Mouse (Mus musculus): Measurements from ENCODE around the gene Gjb2. TPM values are rescaled to one million over a fixed set of nuclear protein-coding genes. Genes with fewer than 3 reads are reported as not detected.

Gjb2 gene
- total and polyA plus RNA-seq, 2 experiments from 2014 or later = 9.9 to 19.1 TPM

GRCm38 (mm10) chr14:57103121-57103520 is 1.4 kb downstream of the Gjb2 start:
- no peak overlapping the region for H3K27ac ChIP-seq
- 71% methylated on average over 6 of the region's 6 CpGs for WGBS
- DNase-seq (ENCODE audit: low spot score) (no peak), ATAC-seq (no peak)
- H3K4me1 ChIP-seq (ENCODE audit: insufficient read depth, low read length) = no peaks in the 10 kb centered on the region
- H3K4me2 ChIP-seq (ENCODE audit: low read depth, low read length) = no peak overlapping the region
- TF ChIP-seq CTCF (IDR thresholded peaks at IDR 0.05; ENCODE audit: low read depth) = no peak
- no peaks in the 10 kb centered on the region for H3K9me3 ChIP-seq (ENCODE audit: low read length)
- H3K9ac ChIP-seq (replicated peaks; ENCODE audit: low read length) = no peak overlapping the region
- H3K36me3 ChIP-seq (ENCODE audit: insufficient read depth, low read length) = no peaks in the 10 kb centered on the region
- peaks cover 40% of the 10 kb centered on the region for H3K27me3 ChIP-seq (ENCODE audit: insufficient read depth, low read length)
- no peak overlapping the region for H3K4me3 ChIP-seq (ENCODE audit: low read length)

GRCm38 (mm10) chr14:57101623-57102022 is 2.9 kb downstream of the Gjb2 start:
- WGBS = 90% methylated on average over 7 of the region's 7 CpGs
- ATAC-seq (no peak), DNase-seq (ENCODE audit: low spot score) (no peak)
- Histone ChIP-seq H3K4me1 (ENCODE audit: insufficient read depth, low read length) (no peaks in the 10 kb centered on the region), H3K27me3 (ENCODE audit: insufficient read depth, low read length) (peaks cover 31% of the 10 kb centered on the region), H3K36me3 (ENCODE audit: insufficient read depth, low read length) (no peaks in the 10 kb centered on the region), H3K9ac (replicated peaks; ENCODE audit: low read length) (no peak overlapping the region), H3K4me3 (ENCODE audit: low read length) (no peak overlapping the region), H3K4me2 (ENCODE audit: low read depth, low read length) (no peak overlapping the region), H3K9me3 (ENCODE audit: low read length) (no peaks in the 10 kb centered on the region), H3K27ac (no peak overlapping the region)
- TF ChIP-seq CTCF (IDR thresholded peaks at IDR 0.05; ENCODE audit: low read depth) = no peak

- Histone ChIP-seq H3K4me2 (ENCODE audit: low read depth, low read length) (no peak overlapping the region), H3K27me3 (ENCODE audit: insufficient read depth, low read length) (no peaks in the 10 kb centered on the region), H3K9ac (replicated peaks; ENCODE audit: low read length) (no peak overlapping the region), H3K36me3 (ENCODE audit: insufficient read depth, low read length) (no peaks in the 10 kb centered on the region), H3K27ac (no peak overlapping the region), H3K9me3 (ENCODE audit: low read length) (no peaks in the 10 kb centered on the region), H3K4me3 (ENCODE audit: low read length) (no peak overlapping the region), H3K4me1 (ENCODE audit: insufficient read depth, low read length) (no peaks in the 10 kb centered on the region)
- TF ChIP-seq CTCF (IDR thresholded peaks at IDR 0.05; ENCODE audit: low read depth) = no peak
- DNase-seq (ENCODE audit: low spot score) (no peak), ATAC-seq (no peak)
- 72% methylated on average over 4 of the region's 4 CpGs for WGBS
These were observed 8.6 kb downstream of the Gjb2 start for GRCm38 (mm10) chr14:57095855-57096254.

GRCm38 (mm10) chr14:57093029-57093428 is 11.5 kb downstream of the Gjb2 start:
- H3K36me3 ChIP-seq (ENCODE audit: insufficient read depth, low read length) = no peaks in the 10 kb centered on the region
- no peak overlapping the region for H3K27ac ChIP-seq
- no peak overlapping the region for H3K4me2 ChIP-seq (ENCODE audit: low read depth, low read length)
- no peaks in the 10 kb centered on the region for H3K27me3 ChIP-seq (ENCODE audit: insufficient read depth, low read length)
- no peak overlapping the region for H3K4me3 ChIP-seq (ENCODE audit: low read length)
- WGBS = 9% methylated on average over 7 of the region's 8 CpGs
- no peaks in the 10 kb centered on the region for H3K9me3 ChIP-seq (ENCODE audit: low read length)
- peak; percentile 55 for DNase-seq (ENCODE audit: low spot score)
- no peak overlapping the region for H3K9ac ChIP-seq (replicated peaks; ENCODE audit: low read length)
- ATAC-seq = no peak
- TF ChIP-seq CTCF (IDR thresholded peaks at IDR 0.05; ENCODE audit: low read depth) = peak; percentile 72
- no peaks in the 10 kb centered on the region for H3K4me1 ChIP-seq (ENCODE audit: insufficient read depth, low read length)

- no peak for TF ChIP-seq CTCF (IDR thresholded peaks at IDR 0.05; ENCODE audit: low read depth)
- no peak overlapping the region for H3K27ac ChIP-seq
- H3K9ac ChIP-seq (replicated peaks; ENCODE audit: low read length) = no peak overlapping the region
- H3K4me1 ChIP-seq (ENCODE audit: insufficient read depth, low read length) = no peaks in the 10 kb centered on the region
- DNase-seq (ENCODE audit: low spot score) (no peak), ATAC-seq (no peak)
- H3K4me2 ChIP-seq (ENCODE audit: low read depth, low read length) = no peak overlapping the region
- H3K36me3 ChIP-seq (ENCODE audit: insufficient read depth, low read length) = no peaks in the 10 kb centered on the region
- H3K27me3 ChIP-seq (ENCODE audit: insufficient read depth, low read length) = no peaks in the 10 kb centered on the region
- H3K4me3 ChIP-seq (ENCODE audit: low read length) = no peak overlapping the region
- WGBS = 63% methylated on average over 2 of the region's 2 CpGs
- no peaks in the 10 kb centered on the region for H3K9me3 ChIP-seq (ENCODE audit: low read length)
These were observed 14.5 kb downstream of the Gjb2 start for GRCm38 (mm10) chr14:57090001-57090400.

GRCm38 (mm10) chr14:57089107-57089506 is 15.4 kb downstream of the Gjb2 start:
- WGBS = 85% methylated on average over 7 of the region's 7 CpGs
- no peaks in the 10 kb centered on the region for H3K4me1 ChIP-seq (ENCODE audit: insufficient read depth, low read length)
- H3K4me2 ChIP-seq (ENCODE audit: low read depth, low read length) = no peak overlapping the region
- no peaks in the 10 kb centered on the region for H3K27me3 ChIP-seq (ENCODE audit: insufficient read depth, low read length)
- H3K9me3 ChIP-seq (ENCODE audit: low read length) = no peaks in the 10 kb centered on the region
- no peak for TF ChIP-seq CTCF (IDR thresholded peaks at IDR 0.05; ENCODE audit: low read depth)
- H3K27ac ChIP-seq = no peak overlapping the region
- ATAC-seq (no peak), DNase-seq (ENCODE audit: low spot score) (no peak)
- no peaks in the 10 kb centered on the region for H3K36me3 ChIP-seq (ENCODE audit: insufficient read depth, low read length)
- no peak overlapping the region for H3K9ac ChIP-seq (replicated peaks; ENCODE audit: low read length)
- H3K4me3 ChIP-seq (ENCODE audit: low read length) = no peak overlapping the region

GRCm38 (mm10) chr14:57084180-57084668 is 20.3 kb downstream of the Gjb2 start:
- DNase-seq (ENCODE audit: low spot score) (no peak), ATAC-seq (no peak)
- 71% methylated on average over 11 of the region's 11 CpGs for WGBS
- no peak overlapping the region for H3K4me3 ChIP-seq (ENCODE audit: low read length)
- no peaks in the 10 kb centered on the region for H3K9me3 ChIP-seq (ENCODE audit: low read length)
- H3K4me1 ChIP-seq (ENCODE audit: insufficient read depth, low read length) = no peaks in the 10 kb centered on the region
- H3K36me3 ChIP-seq (ENCODE audit: insufficient read depth, low read length) = no peaks in the 10 kb centered on the region
- H3K27ac ChIP-seq = no peak overlapping the region
- H3K27me3 ChIP-seq (ENCODE audit: insufficient read depth, low read length) = no peaks in the 10 kb centered on the region
- H3K9ac ChIP-seq (replicated peaks; ENCODE audit: low read length) = no peak overlapping the region
- no peak overlapping the region for H3K4me2 ChIP-seq (ENCODE audit: low read depth, low read length)
- no peak for TF ChIP-seq CTCF (IDR thresholded peaks at IDR 0.05; ENCODE audit: low read depth)
